Mouse (Mus musculus): ENCODE measurements around the gene D16Ertd472e.

DNA sequence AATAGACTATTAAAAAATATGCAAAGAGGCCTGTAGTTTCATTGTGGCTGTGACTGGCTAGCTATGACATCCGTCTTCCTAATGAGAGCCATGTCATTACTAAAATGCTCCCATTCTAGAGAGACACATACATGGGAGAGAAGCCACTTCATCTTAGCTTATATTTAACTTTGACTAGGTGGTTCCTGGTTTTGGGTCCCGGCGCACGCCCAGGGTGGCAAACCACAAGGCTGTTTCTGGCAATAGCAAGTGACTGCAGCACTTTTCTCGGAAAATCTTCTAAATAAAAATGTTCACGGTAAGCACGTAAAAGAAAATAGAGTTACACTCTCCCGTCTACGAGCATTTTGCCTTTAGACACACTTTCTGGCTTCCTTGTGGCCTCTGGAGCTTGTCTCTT is 74.0 kb downstream of the D16Ertd472e start:
- no peak for TF ChIP-seq CTCF (IDR thresholded peaks at IDR 0.05; ENCODE audit: control insufficient read depth, insufficient read depth, insufficient replicate concordance, low read depth, low read length)
- no peak for TF ChIP-seq POLR2A (IDR thresholded peaks at IDR 0.05; ENCODE audit: control insufficient read depth, low read depth, low read length)
